Mouse (Mus musculus) embryo, embryonic 11 days (tissue): ENCODE measurements around the gene Ccdc30.
"Not testable (repeated sequence)": the region's sequence is repeated elsewhere in the genome, so short reads cannot be mapped to it uniquely, and the experiment has no call there.

Experiments used
- DNase-seq: peaks from one replicate; pipeline ENCODE4 v3.0.0-alpha.2; 2015

The Ccdc30 gene

DNA sequence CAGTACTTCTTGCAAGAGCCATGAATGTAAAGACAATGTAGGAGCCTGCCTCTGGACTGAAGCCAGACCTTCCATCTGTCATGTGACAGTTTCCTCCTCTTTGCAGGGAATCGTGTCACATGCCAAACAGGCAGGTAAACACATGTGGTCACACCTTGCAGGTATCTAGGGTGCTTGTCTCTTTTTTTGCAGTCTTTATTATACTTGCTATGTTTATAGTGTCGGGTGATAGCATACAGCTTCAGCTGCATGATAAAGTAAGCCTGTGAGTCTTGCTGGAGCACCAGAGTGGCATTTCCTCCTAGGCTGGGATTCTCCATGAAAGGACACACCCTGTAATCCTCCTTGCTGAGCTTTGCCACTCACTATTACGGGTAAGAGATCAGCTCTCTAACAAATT, 113.5 kb downstream of the Ccdc30 start:
- no peak for DNase-seq

DNA sequence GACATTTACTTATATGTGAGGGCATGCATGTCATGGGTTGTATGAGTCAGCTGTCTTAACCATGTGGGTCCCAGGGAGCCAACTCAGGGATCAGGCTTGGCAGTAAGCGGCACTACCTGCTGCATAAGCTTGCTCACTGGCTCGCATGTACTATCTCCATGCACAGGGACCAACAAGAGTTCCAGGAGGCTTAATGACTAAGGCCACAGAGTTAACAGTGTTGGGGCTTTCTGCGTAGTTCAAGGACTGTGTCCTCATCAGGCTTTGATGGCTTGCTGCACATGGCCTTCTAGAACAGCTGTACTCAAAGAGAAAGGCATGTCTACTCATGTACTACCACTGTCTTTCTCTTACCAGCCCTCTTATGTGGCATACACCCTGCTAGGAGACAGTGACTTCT, 114.6 kb downstream of the Ccdc30 start:
- no peak for DNase-seq

DNA sequence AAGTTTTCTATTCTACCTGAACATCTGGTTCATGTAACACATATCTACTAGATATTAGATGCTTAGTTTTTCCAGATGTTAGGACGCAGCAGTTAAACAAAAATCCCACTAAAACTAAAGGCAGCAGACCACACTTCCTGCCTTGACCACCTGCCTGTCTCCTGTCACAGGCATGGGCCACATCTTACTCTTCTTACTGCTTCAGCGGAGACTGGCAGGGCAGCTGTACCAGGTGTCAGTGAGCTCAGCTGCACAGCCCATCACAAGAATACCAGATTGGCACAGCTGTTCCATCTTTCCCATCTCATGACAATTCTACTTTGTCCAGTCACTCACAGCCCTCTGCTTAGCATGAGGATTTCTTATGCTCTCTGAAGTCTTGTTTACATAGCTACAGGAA, 118.0 kb downstream of the Ccdc30 start:
- DNase-seq: no peak

DNA sequence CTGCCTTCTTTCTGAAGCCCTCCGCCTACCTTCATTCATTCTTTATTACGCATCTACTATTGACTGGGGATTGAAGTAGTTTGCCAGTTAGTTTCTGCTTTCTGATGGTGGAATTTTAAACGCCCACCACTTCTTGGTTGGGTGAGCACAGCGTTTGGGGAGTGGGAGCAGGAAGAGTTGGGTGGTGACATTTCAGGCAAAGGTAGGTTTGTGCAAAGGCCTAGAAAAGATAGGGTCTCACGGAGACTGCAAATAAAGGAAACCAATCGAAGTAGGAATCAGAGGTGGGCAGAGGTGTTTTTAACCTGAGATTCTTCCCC, 120.2 kb downstream of the Ccdc30 start:
- DNase-seq: no peak

DNA sequence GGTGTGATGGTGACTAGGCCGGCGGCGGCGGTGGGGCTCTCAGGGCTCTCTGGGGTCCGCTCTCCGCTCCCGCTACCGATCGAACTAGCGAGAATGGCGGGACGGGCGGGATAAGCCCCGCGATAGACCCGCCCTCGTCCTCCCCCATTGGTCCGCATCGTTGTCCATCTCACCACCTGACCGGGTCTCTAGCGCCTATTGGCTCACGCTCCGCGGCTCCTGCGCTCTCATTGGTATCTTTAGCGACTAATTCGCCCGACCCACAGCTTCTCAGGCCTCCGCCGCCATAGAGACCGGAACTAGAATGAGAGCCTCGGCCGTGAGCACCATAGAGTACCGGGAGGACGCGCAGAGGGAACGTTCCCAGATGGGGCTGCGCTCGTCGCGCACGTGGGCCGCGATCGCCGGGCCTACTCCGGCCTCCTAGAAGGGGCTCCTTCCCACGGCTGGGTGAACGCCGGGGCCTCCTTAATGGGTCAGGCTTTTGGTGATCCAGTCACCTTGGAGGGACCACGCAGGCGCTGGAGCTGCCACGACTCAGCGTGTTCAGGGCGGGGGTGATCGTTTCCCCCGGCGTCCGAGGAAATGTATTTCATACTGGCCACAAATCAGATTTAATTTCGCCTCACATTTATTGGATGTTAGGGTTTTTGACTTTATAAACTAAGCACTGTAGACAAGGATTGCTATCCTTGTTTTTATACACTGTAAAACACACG, 120.7 kb downstream of the Ccdc30 start, which contains the start of gene Ybx1:
Ybx1 (minus strand) TSS at position 190 of the 719 bp plus-strand sequence.
- peak; percentile 99 for DNase-seq

DNA sequence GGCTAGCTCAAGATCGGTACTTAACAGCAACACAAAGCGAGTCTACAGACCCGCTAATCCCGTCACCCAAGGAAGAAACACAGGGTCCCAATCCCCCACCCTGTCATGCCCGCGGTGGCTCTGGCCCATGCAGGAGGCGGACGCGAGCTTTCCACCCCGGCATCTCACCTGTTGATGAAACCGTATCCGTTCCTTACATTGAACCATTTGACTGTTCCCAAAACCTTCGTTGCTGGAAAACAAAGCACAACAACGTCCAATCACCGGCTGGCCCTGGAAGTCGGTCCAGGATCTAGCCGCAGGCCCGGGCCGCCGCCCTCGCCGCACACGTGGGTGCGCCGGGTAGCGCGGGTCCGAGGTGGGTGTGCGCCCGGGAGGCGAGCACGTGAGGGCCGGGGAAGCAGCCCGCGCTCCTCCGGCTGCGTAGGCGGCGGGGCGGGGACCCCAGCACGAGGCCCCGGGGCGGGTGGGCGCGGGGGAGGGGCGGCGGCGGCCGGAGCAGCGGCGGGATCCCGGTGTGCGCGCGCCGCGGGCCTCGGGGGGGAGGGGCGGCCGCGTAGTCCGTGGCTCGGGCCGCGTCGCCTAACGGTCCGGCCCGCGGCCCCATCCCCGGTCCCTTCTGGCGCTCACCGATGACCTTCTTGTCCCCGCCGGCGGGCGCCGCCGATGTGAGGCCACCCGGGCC, 121.6 kb downstream of the Ccdc30 start:
- peak; percentile 55 for DNase-seq

DNA sequence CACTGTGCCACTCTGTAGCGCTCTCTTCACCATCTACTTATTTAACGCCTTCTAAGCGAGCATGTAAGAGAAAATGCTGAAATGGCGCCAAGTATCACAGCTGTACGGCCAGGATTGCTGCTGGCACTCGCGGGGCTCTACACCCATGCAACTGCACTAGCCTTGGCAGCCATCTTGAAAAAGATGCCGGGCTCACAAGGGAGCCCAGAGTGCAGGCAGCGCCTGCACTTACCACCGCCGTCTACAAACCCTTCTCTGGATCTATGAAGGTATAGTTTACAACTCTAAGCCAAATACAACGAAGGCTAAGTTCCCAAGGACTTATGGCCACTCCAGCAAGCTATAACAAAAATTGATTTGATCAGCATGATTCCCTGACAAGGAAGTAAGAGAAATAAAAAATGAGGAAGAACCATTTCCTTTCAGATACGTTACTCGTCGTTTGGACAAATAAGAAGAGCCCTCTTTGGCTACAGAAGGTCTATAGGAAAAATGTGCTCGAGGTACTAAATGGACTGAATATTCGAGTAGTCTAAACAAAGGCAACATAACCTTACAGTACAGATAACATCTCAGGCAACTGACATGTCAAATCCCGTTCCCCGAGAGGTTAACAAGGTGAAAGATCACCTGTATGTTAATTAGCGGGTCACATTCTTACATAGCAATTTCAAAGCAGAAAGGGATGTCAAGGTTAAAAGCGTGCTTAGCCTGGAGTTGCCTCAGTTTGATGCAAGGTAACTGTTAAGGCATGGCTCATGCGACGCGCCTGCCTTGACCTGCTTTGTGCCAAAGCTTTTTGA, 122.3 kb downstream of the Ccdc30 start:
- peak; percentile 71 for DNase-seq

DNA sequence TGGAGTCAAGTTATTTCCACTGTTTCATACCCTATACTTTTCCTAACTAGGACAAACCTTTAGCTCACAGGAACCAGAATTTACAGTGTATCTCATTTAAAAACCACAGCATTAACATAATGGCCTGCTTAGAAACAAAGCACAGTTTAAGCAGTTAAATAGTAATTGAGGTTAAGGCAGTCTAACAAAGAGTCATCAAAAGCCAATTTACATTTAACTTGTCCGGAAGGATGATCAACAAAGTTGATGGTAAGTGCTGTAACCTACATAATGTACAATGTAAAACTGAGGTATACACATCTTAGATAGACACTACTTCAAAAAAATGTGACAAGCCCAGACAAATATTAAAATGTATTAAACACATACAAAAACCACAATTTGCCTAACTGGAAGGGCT, 123.4 kb downstream of the Ccdc30 start:
- no peak for DNase-seq

DNA sequence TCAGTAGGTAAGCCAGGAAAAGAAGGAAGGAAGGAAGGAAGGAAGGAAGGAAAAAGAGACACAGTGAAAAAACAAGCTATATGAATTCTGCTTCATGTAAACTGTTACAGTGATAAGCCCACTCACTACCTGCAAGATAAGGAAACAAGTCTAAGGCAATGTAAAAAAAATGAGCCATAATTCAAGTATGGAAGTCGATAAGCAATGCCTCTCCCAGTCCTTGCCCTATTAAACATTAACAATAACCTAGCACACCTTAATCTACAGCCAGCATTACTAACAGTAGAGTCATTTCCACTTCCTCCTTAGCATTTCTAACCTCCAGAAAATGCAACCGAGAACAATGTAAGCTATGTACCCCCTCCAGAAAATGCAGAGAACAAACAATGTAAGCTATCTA, 130.0 kb downstream of the Ccdc30 start:
- no peak for DNase-seq

DNA sequence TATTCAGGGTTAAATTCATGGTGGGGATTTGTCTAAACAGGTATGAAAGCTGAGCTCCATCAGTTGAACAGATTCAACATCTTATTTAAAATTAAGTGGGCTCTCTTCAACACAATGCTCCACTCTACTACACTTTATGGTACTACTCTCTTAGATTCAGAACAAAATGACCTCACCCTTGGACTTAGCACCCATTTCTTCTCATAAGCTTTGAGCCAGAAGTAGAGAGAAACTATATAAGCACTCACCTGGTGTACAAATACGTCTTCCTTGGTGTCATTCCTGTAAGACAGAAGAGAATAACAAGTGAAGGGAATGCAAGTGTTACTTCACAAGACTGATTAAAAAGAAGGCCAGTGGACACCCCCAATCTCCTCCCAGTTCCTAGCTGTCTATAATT, 130.5 kb downstream of the Ccdc30 start:
- DNase-seq: no peak

DNA sequence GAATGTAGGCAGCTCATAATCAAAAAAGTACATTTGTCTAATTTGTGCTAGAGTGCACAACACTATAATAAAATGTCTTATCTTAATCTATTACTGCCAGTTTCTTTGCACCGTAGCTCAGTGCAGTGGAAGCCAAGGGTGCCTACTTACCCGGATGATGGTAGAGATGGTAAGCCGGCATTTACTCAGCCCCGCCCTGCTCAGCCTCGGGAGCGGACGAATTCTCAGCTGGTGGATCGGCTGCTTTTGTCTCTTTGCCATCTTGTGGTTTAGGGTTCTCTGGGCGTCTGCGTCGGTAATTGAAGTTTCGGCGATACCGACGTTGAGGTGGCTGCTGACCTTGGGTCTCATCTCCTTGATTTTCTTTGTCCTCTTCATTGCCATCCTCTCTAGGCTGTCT, 136.5 kb downstream of the Ccdc30 start:
- not testable (repeated sequence) for DNase-seq

DNA sequence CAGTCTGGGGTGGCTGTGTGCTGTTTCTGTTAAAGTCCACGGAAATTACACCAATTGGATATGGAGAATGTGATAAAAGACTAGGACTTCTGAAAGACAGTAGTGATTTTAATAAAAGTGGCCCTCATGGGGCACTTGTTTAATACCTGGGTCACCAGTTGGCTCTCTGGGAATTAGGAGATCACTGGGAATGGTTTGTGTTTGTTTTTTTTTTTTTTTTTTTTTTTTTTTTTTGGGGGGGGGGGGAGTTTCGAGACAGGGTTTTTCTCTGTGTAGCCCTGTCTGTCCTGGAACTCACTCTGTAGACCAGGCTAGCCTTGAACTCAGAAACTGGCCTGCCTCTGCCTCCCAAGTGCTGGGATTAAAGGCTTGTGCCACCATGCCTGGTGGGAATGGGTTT, 139.6 kb downstream of the Ccdc30 start:
- no peak for DNase-seq

DNA sequence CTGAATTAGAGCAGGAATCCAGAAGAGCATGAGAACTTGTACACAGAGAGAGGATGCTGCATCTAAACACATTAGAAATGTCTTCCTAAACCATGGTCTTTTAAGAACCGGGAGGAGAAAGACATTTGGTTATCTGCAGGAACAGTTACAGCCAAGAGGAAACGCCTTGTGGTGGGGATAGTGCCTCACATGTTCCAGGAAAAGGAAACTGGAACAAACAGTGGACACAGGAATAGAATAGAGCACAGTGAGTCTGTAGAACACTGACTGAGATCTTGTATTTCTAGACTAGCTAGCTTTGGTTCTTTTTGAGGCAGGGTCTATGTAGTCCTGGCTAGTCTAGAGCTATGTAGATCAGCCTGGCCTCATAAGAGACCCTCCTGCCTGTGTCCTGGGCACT, 140.1 kb downstream of the Ccdc30 start:
- DNase-seq: no peak

DNA sequence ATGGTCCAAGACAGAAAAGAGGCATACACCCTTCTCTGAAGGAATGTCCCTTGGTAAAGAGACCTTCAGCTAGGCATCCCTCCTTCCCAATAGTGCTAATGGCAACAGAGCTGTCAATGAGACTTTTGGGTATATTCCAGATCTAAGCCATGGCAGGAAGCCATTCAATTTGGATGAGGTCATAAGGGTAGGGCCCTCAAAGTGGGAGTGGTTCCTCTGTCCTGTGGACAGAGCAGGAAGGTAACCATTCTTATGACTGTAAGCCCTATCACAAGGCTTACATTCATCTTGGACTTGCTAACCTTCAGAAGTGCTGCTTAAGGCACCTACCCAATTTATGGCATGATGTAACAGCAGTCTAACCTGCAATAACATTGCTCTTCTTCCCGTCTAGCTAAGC, 140.7 kb downstream of the Ccdc30 start:
- no peak for DNase-seq
